Mouse (Mus musculus): ENCODE results near the gene Napa.

DNA sequence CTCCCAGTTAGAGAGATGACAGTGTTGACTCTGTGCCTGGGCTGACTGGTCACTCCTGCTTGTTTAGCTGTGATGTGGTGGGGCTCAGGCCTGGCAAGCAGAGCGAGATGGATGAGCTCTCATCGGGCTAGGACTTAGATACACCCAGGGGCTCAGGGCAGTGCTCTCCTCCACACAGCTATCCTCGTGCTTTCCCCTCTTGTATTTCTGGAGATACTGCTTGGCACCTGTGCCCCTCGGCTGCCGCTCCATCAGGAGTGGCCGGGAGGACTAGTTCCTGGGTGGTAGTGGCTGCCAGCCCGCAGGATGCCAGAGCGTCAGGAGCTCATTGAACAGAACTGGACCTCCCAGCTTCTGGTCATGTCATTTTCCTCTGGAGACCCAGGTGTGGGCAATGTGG, 11.9 kb downstream of the Napa start:
- no peak for TF ChIP-seq CTCF (IDR thresholded peaks at IDR 0.05; ENCODE audit: low read depth)
- TF ChIP-seq EP300 (optimal IDR thresholded peaks at IDR 0.05): no peak
